Mouse (Mus musculus) midbrain, postnatal 0 days (tissue): ENCODE measurements at regions not wholly inside any gene's neighbourhood (a gene's known extent, or its start where the extent isn't known, plus 50 kb on each side); places are given as distances from the start of the nearest gene placed in this dataset. TPM values are rescaled to one million over a fixed set of nuclear protein-coding genes. Genes with fewer than 3 reads are reported as not detected.

Experiments
- ATAC-seq: fragments of 200-750 bp; cut with Nextera tagmentation; 2 replicates; pipeline ENCODE4 v1.8.0; 2017; ENCODE audit warnings: moderate number of reproducible peaks, mild to moderate bottlenecking, moderate TSS enrichment, moderate library complexity; ENCODE audit not compliant: low FRiP score
- DNase-seq: peaks from one replicate; pipeline ENCODE4 v3.0.0-alpha.2; 2015; ENCODE audit warnings: low spot score
- H3K27ac ChIP-seq: fragments of 300-500 bp; sonication (generic); 2 replicates; pipeline ENCODE4 v1.5.1; 2014; ENCODE audit warnings: low read depth, mild to moderate bottlenecking, low read length, mixed read lengths
- H3K27me3 ChIP-seq: fragments of 300-500 bp; sonication (generic); 2 replicates; pipeline ENCODE4 v1.6.1; 2014; ENCODE audit warnings: low read length, control low read depth, mixed read lengths; ENCODE audit not compliant: insufficient read depth
- H3K36me3 ChIP-seq: fragments of 300-500 bp; sonication (generic); 2 replicates; pipeline ENCODE4 v1.6.1; 2014; ENCODE audit warnings: low read length, control low read depth, mixed read lengths; ENCODE audit not compliant: insufficient read depth
- H3K4me1 ChIP-seq: fragments of 300-500 bp; sonication (generic); 2 replicates; pipeline ENCODE4 v1.6.1; 2014; ENCODE audit warnings: mild to moderate bottlenecking, control low read depth, antibody characterized with exemption, low read length, mixed read lengths; ENCODE audit not compliant: insufficient read depth
- H3K4me2 ChIP-seq: fragments of 300-500 bp; sonication (generic); 2 replicates; pipeline ENCODE4 v1.6.1; 2014; ENCODE audit warnings: low read depth, mild to moderate bottlenecking, low read length, mixed read lengths; ENCODE audit not compliant: poor library complexity, severe bottlenecking
- H3K4me3 ChIP-seq: fragments of 300-500 bp; sonication (generic); 2 replicates; pipeline ENCODE4 v1.5.1; 2014; ENCODE audit warnings: low read depth, mild to moderate bottlenecking, low read length, moderate library complexity
- H3K9ac ChIP-seq: fragments of 300-500 bp; sonication (generic); replicated peaks from 2 replicates; pipeline ENCODE4 v1.6.1; 2014; ENCODE audit warnings: mild to moderate bottlenecking, low read length, moderate library complexity, mixed read lengths; ENCODE audit not compliant: poor library complexity, severe bottlenecking
- H3K9me3 ChIP-seq: fragments of 300-500 bp; sonication (generic); 2 replicates; pipeline ENCODE4 v1.6.1; 2016; ENCODE audit warnings: low read length, control low read depth
- CTCF ChIP-seq: IDR thresholded peaks from 2 replicates; pipeline ENCODE4 v1.5.1; 2016; ENCODE audit warnings: antibody characterized with exemption, mild to moderate bottlenecking
- WGBS: fragments of 180-500 bp; shearing (Covaris S2); extraction: QIAGEN DNeasy Blood & Tissue Kit; methylation state at CpG from one replicate; pipeline ENCODE4 v1.1.7; 2014; 5-methylcytosine and 5-hydroxymethylcytosine counted together
- microRNA-seq: library from miRNA; unstranded; fragments of <30 nt; microRNA quantifications from one replicate; pipeline ENCODE4, GENCODE M21; 2016; ENCODE audit warnings: borderline number of aligned reads

DNA sequence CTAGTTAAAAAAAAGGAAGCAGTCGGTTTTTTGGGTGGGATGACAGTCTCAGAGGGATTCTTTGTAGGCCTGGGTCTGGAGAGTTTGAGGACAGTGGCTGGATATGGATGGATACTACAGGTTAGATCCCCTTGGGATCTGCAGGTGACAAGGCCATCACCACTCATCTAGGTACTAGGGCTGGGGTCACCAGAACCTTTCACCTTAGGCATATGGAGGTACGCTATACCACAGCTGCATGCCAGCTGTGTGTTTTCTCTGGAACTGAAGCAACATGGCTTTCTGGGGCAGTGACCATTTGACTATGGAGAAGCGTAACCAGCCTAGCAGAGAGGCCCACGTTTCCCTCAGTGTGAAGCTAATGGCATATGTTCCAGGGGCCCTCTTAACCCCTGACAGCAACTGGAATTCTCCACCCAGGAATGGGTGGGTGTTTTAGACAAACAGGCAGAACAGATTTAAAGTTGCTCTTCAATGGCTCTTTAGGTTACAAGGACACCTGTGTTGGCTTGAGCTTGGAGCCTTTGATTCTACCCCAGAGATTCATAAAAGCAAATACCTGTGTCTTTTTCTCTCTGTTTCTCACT lies 118.8 kb downstream of the Ndfip2 start:
- Histone ChIP-seq H3K9me3 (no peaks in the 10 kb centered on the region), H3K4me3 (no peak overlapping the region), H3K27ac (no peak overlapping the region), H3K4me2 (no peak overlapping the region), H3K36me3 (no peaks in the 10 kb centered on the region), H3K9ac (no peak overlapping the region), H3K4me1 (no peaks in the 10 kb centered on the region), H3K27me3 (no peaks in the 10 kb centered on the region)
- DNase-seq = no peak
- WGBS = 78% methylated on average over 4 of the region's 4 CpGs
- TF ChIP-seq CTCF = no peak
- no peak for ATAC-seq

DNA sequence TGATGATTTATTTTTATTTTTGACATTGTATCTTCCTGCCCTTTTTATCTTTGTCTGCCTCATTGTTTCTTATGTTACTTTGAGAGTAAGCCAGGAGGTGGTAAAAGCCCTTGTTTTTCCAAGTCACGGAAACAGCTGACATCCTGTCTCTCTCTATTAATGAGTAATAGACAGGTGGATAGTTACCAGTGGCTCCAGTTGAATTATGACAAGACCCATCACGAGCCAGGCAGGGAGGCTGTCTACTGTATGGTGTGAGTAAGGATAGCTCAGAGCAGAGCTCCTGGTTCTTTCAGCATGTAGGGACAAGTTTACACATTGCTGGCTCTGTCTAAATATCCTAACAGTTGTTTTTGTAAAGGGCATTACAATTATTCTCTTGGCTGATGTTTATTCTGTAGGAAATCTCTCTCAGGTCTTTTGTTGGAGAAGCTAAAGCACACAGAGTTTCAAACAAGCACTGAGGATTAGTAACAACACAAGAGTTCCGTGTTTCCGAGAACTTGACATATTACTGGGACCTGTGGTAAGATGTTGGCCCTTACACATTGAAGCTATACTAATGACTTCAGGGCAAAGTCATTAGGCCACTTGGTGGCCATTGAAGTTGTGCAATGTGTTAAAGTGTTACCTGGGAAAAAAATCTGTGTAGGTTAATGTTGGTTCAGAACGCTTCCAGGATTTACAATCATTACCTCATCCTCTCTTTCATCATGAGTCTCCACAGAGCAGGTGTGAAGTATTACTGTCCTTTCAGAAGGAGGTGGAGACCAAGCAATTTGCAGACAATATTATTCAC lies 111.5 kb downstream of the Ndfip2 start:
- DNase-seq = no peak
- H3K9ac ChIP-seq = no peak overlapping the region
- 83% methylated on average over 5 of the region's 5 CpGs for WGBS
- H3K4me3 ChIP-seq = no peak overlapping the region
- H3K27me3 ChIP-seq = no peaks in the 10 kb centered on the region
- no peak overlapping the region for H3K27ac ChIP-seq
- no peak for ATAC-seq
- no peaks in the 10 kb centered on the region for H3K4me1 ChIP-seq
- no peaks in the 10 kb centered on the region for H3K36me3 ChIP-seq
- no peak overlapping the region for H3K4me2 ChIP-seq
- no peaks in the 10 kb centered on the region for H3K9me3 ChIP-seq
- TF ChIP-seq CTCF = no peak

DNA sequence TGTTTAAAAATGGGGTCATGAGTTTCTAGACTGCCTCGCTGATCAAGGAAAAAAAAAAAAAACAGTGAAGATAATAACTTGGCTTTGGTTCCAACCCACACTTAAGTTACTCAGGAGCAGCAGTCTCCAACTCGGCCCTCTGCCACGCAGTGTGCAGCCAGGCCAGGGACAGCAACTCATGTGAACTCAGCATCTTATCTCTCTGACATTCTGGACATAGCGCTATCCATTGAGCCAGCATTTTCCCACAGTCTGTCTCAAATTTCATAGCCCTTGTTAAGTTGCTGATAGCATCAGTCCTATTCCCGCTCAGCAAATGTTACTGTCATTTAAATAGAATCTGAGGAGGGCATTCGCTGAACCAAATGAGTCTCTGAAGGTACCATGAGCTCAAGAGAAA lies 102.2 kb downstream of the Ndfip2 start:
- no peak for DNase-seq
- WGBS = 88% methylated on average over 6 of the region's 6 CpGs
- Histone ChIP-seq H3K36me3 (no peaks in the 10 kb centered on the region), H3K4me1 (no peaks in the 10 kb centered on the region), H3K9me3 (no peaks in the 10 kb centered on the region), H3K9ac (no peak overlapping the region), H3K4me2 (no peak overlapping the region), H3K4me3 (no peak overlapping the region), H3K27ac (no peak overlapping the region), H3K27me3 (no peaks in the 10 kb centered on the region)
- no peak for ATAC-seq
- TF ChIP-seq CTCF = no peak

DNA sequence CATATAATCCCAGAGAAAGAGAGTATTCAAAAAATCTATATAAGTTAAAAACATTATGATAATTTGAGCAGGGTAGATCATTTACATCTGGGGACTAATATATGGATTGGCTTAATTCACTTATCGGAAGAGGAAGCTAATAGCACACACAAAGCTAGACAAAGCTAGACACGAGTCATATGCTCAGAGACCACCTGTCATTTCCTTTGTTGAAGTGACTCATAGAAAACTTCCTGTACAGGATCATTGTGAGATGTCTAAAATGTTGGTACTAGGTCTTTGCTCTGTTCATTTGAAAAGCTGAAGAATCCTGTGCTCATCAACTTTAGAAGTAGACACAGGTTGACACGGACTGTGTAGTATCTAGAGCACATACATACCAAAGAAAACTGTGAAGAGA lies 101.5 kb downstream of the Ndfip2 start:
- no peak for DNase-seq
- Histone ChIP-seq H3K27ac (no peak overlapping the region), H3K4me3 (no peak overlapping the region), H3K4me2 (no peak overlapping the region), H3K9me3 (no peaks in the 10 kb centered on the region), H3K36me3 (no peaks in the 10 kb centered on the region), H3K27me3 (no peaks in the 10 kb centered on the region), H3K4me1 (no peaks in the 10 kb centered on the region), H3K9ac (no peak overlapping the region)
- no peak for ATAC-seq
- TF ChIP-seq CTCF = no peak
- 92% methylated on average over 3 of the region's 3 CpGs for WGBS

Small RNA genes in the stretch of these regions (microRNA-seq; reads per million reads assigned to microRNA genes)
- not detected for gene Gm22406
- not detected for gene Mir6390
